Mouse (Mus musculus) forebrain, embryonic 16.5 days (tissue): ENCODE measurements around the gene Dnajc7. TPM values are rescaled to one million over a fixed set of nuclear protein-coding genes. Genes with fewer than 3 reads are reported as not detected.

Experiments used
- ATAC-seq: fragments of 200-750 bp; cut with Nextera tagmentation; 2 replicates; pipeline ENCODE4 v1.8.0; 2017; ENCODE audit warnings: mild to moderate bottlenecking, moderate library complexity
- H3K27ac ChIP-seq: fragments of 300-500 bp; sonication (generic); 2 replicates; pipeline ENCODE4 v1.5.1; 2014; ENCODE audit warnings: low read length, control low read depth
- H3K27me3 ChIP-seq: fragments of 300-500 bp; sonication (generic); replicated peaks from 2 replicates; pipeline ENCODE4 v1.6.1; 2014; ENCODE audit warnings: low read length; ENCODE audit not compliant: control insufficient read depth, insufficient read depth
- H3K36me3 ChIP-seq: fragments of 300-500 bp; sonication (generic); 2 replicates; pipeline ENCODE4 v1.6.1; 2014; ENCODE audit not compliant: control insufficient read depth, insufficient read depth
- H3K4me1 ChIP-seq: fragments of 300-500 bp; sonication (generic); replicated peaks from 2 replicates; pipeline ENCODE4 v1.6.1; 2014; ENCODE audit warnings: low read length; ENCODE audit not compliant: control insufficient read depth, insufficient read depth
- H3K4me2 ChIP-seq: fragments of 300-500 bp; sonication (generic); 2 replicates; pipeline ENCODE4 v1.6.1; 2014; ENCODE audit warnings: mild to moderate bottlenecking, low read length, control low read depth
- H3K4me3 ChIP-seq: fragments of 300-500 bp; sonication (generic); replicated peaks from 2 replicates; pipeline ENCODE4 v1.5.1; 2014; ENCODE audit warnings: mild to moderate bottlenecking, low read length, control low read depth
- H3K9ac ChIP-seq: fragments of 300-500 bp; sonication (generic); replicated peaks from 2 replicates; pipeline ENCODE4 v1.6.1; 2014; ENCODE audit warnings: low read depth, low read length, control low read depth
- H3K9me3 ChIP-seq: fragments of 300-500 bp; sonication (generic); 2 replicates; pipeline ENCODE4 v1.6.1; 2016; ENCODE audit warnings: low read length; ENCODE audit not compliant: control insufficient read depth
- WGBS: fragments of 180-500 bp; shearing (Covaris S2); extraction: QIAGEN DNeasy Blood & Tissue Kit; methylation state at CpG from one replicate; pipeline ENCODE4 v1.1.7; 2014; 5-methylcytosine and 5-hydroxymethylcytosine counted together
- polyA plus RNA-seq: library from polyadenylated mRNA; unstranded; fragments of >200 nt; fragmentation: Nextera tagmentation; extraction: Ambion mirVana; gene quantifications from 2 replicates; pipeline ENCODE4 v1.2.1, GENCODE M21; 2015

Dnajc7 gene
- polyA plus RNA-seq, 1 experiment from 2014 or later, result 326 TPM

DNA sequence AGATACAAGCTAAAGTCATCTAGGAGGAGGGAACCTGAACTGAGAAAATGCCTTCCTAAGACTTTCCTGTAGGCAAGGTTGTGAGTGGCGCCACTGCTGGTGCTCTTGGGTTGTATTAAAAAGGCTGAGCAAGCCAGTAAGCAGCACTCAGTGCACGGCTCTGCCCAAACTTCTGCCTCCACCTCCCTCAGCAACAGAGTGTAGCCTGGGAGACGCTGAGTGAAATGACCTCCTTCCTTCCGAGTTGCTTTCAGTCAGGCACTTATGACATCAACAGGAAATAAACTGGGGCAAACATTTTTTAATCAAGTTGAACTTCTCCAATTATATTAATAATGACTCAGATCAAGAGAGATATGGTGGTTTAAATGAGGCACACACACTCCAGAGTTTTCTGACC lies 11.2 kb downstream of the Dnajc7 start:
- Histone ChIP-seq H3K9ac (no peak overlapping the region), H3K9me3 (no peaks in the 10 kb centered on the region), H3K27ac (no peak overlapping the region), H3K27me3 (no peaks in the 10 kb centered on the region), H3K4me2 (no peak overlapping the region), H3K36me3 (0 out of 2 replicates have a peak, but pooled peaks cover 4% of the 10 kb centered on the region), H3K4me1 (peaks cover 17% of the 10 kb centered on the region), H3K4me3 (no peak overlapping the region)
- ATAC-seq, result no peak
- WGBS, result 75% methylated on average over 4 of the region's 4 CpGs

DNA sequence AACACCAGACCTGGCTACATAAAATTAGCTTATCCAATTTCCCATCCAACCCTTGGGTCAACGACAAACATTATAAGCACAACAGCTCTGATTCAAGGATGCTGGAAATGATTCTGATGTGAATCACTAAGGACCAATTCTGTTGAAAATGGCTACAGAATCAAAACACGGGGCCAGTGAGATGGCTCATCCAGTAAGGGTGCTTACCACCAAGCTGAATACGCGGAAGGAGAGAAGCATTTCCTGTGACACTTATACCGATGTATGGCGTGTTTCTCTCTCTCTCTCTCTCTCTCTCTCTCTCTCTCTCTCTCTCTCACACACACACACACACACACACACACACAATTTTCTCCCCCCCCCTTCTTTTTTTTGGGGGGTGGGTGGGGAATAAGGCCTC lies 12.8 kb downstream of the Dnajc7 start:
- no peak overlapping the region for H3K4me3 ChIP-seq
- no peaks in the 10 kb centered on the region for H3K27me3 ChIP-seq
- 0 out of 2 replicates have a peak, but pooled peaks cover 4% of the 10 kb centered on the region for H3K36me3 ChIP-seq
- H3K9ac ChIP-seq, result no peak overlapping the region
- no peaks in the 10 kb centered on the region for H3K9me3 ChIP-seq
- no peak overlapping the region for H3K4me2 ChIP-seq
- no peak overlapping the region for H3K27ac ChIP-seq
- H3K4me1 ChIP-seq, result peaks cover 21% of the 10 kb centered on the region
- ATAC-seq, result no peak
- WGBS, result 95% methylated on average over 6 of the region's 6 CpGs

DNA sequence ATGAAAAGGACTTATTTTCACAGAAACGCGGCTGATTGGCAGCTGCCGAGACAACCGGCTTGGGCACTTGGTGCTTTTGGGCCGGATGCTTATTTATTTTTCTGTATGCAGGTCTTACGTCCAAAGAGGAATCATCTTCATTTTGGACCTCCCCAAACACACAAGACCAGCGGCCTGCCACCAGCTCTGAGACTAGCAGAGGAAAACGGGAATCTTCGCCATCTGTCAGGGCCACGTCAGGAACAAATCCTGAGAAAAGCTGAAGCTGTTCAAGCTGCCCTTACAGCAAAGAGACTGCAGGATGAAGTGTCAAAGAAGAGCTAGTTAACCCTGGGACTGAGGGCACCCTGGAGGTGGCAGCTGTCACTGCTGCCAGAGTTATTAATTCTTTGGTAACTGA lies 14.5 kb downstream of the Dnajc7 start:
- ATAC-seq, result no peak
- Histone ChIP-seq H3K9ac (no peak overlapping the region), H3K4me3 (no peak overlapping the region), H3K4me1 (peaks cover 21% of the 10 kb centered on the region), H3K27me3 (no peaks in the 10 kb centered on the region), H3K9me3 (no peaks in the 10 kb centered on the region), H3K4me2 (no peak overlapping the region), H3K27ac (no peak overlapping the region), H3K36me3 (peaks cover 8% of the 10 kb centered on the region)
- WGBS, result 73% methylated on average over 10 of the region's 10 CpGs

DNA sequence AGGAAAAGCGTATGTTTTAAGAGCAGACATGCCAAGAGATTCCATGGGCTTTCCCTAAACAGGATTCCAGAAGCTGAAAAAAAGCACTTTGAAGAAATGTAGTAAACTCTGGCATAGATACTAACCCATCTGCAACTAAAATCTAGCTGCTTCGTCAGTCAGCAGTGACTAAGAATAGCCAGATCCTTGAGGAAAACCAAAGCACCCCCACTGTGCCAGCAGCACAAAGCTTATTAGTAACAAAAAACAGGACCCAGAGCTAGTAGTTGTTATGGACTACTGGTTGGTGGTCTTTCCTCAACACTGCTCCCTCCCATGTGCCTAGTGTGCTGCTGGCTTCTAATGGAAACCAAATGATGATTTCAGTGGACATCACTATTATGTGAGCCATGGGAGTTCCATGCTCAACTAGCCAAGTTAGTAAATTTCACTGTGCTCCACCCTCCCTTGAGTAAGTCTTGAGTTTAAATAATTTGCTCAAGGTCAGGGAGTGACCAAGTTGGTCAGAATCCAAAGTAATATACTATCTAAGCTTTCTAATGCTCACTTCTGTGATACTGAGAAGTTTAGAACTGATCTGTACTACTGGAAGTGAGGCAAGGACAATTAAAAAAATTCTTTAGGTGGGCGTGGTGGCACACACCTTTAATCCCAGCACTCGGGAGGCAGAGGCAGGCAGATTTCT lies 15.5 kb downstream of the Dnajc7 start:
- Histone ChIP-seq H3K4me1 (peaks cover 18% of the 10 kb centered on the region), H3K4me2 (no peak overlapping the region), H3K4me3 (no peak overlapping the region), H3K27me3 (no peaks in the 10 kb centered on the region), H3K27ac (no peak overlapping the region), H3K9ac (no peak overlapping the region), H3K36me3 (peaks cover 12% of the 10 kb centered on the region), H3K9me3 (no peaks in the 10 kb centered on the region)
- ATAC-seq, result no peak
- 73% methylated on average over 4 of the region's 4 CpGs for WGBS

DNA sequence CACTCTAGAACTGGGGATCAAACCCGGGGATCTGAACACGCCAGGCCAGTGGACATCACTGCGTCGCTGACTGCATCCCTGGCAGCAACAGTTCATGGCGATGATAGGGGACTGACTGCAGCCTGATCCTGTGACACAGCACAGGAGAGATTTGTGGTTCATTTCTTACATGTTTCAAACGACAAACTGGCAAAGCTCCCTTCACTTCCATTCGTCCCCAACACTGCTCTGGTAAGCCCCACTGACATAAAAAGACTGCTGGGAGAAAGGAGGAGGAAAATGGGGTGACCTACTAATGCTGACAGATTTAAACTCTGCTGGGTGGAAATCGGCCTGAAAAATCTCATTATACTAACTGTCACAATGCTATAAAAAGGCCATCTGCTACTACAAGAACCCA lies 16.2 kb downstream of the Dnajc7 start:
- Histone ChIP-seq H3K9me3 (no peaks in the 10 kb centered on the region), H3K27ac (peak overlapping the region; percentile 10; the same call in 1 of the 2 replicates), H3K4me1 (peaks cover 18% of the 10 kb centered on the region), H3K4me3 (no peak overlapping the region), H3K36me3 (peaks cover 15% of the 10 kb centered on the region), H3K9ac (no peak overlapping the region), H3K27me3 (no peaks in the 10 kb centered on the region), H3K4me2 (no peak overlapping the region)
- 76% methylated on average over 8 of the region's 8 CpGs for WGBS
- ATAC-seq, result no peak

DNA sequence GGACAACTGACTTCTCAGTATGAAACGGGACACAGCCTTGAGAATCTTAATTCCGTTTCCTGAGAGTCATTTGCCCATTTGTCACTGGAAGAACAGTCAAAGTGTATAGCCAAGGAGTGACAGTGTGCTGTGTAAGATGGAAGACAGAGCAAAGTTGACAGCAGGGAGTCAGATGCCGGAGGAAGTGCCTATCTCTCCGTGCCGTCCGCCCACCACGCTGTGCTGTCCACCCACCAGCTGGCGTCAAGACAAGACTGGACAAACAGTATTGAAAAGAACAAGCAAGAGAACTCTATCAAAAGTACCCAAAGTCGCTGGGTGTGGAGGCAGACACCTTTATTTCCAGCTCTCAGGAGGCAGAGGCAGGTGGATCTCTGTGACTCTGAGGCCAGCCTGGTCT lies 16.8 kb downstream of the Dnajc7 start:
- Histone ChIP-seq H3K4me2 (no peak overlapping the region), H3K36me3 (peaks cover 16% of the 10 kb centered on the region), H3K4me1 (peaks cover 18% of the 10 kb centered on the region), H3K9ac (no peak overlapping the region), H3K27me3 (no peaks in the 10 kb centered on the region), H3K4me3 (no peak overlapping the region), H3K9me3 (no peaks in the 10 kb centered on the region), H3K27ac (no peak overlapping the region)
- WGBS, result 95% methylated on average over 9 of the region's 9 CpGs
- ATAC-seq, result no peak

DNA sequence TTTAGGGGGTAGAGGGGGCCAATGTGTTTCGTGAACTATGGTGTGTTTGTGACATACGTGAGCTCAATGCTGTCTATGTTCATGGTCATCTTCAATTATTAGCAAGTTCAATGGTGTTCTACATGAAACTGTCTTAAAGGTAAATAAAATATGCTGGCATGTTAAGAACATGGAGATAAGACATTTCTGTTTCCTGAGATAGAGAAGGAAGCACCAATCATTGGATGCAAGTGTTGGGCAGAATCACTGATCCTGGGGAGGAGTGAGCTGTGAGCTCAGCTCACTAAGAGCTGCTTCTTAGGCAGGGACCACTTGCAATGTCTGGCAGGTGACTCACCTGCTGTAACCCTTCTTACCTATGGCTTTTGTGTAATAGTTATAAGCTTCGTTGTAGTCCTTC lies 18.6 kb downstream of the Dnajc7 start:
- ATAC-seq, result no peak
- Histone ChIP-seq H3K36me3 (peaks cover 31% of the 10 kb centered on the region), H3K27ac (no peak overlapping the region), H3K4me3 (no peak overlapping the region), H3K9me3 (no peaks in the 10 kb centered on the region), H3K4me2 (no peak overlapping the region), H3K27me3 (no peaks in the 10 kb centered on the region), H3K9ac (no peak overlapping the region), H3K4me1 (peaks cover 15% of the 10 kb centered on the region)
- WGBS, result 94% methylated on average over 3 of the region's 3 CpGs

DNA sequence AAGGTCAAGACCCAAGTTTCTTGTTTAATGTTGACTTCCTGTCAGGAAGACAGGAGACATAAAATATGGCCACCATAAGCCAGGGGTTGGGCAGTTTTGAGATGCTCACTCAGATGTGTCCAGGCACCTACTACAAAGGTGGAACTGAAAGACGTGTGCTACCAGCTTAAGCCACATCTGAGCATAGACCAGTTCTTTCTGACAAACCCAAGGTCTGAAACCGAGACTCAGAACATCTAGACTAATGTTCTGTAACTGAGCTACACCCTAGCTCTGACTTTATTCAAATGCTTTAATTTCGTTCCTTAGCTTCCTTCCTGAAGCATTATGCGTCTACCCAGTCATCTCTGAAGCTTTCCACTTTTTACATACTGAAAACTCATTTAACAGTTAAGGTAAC lies 21.9 kb downstream of the Dnajc7 start:
- Histone ChIP-seq H3K36me3 (peaks cover 39% of the 10 kb centered on the region), H3K27ac (no peak overlapping the region), H3K27me3 (no peaks in the 10 kb centered on the region), H3K4me2 (no peak overlapping the region), H3K9me3 (no peaks in the 10 kb centered on the region), H3K9ac (no peak overlapping the region), H3K4me1 (no peaks in the 10 kb centered on the region), H3K4me3 (no peak overlapping the region)
- no peak for ATAC-seq
- 91% methylated on average over 4 of the region's 4 CpGs for WGBS

DNA sequence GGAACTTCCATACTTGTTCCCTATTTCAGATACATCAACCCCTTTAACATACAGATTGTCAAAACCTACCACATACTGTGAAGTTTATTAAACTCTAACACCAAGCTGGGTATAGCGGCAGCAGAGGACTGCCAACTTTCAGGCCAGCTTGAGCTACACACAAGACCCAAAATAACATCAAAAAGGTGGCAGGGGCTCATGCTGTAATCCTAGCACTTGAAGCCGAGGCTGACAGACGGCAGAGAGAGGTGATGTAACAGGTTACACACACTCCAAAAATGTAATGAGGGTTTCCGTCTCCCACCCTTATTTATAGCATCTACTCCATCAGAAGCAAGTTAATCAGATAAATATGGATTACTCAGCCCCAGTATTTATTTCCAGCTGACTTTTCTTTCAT lies 24.4 kb downstream of the Dnajc7 start:
- no peaks in the 10 kb centered on the region for H3K4me1 ChIP-seq
- H3K36me3 ChIP-seq, result peaks cover 48% of the 10 kb centered on the region
- 72% methylated on average over 4 of the region's 4 CpGs for WGBS
- H3K27ac ChIP-seq, result no peak overlapping the region
- H3K27me3 ChIP-seq, result no peaks in the 10 kb centered on the region
- no peak overlapping the region for H3K4me3 ChIP-seq
- no peak for ATAC-seq
- no peak overlapping the region for H3K9ac ChIP-seq
- no peak overlapping the region for H3K4me2 ChIP-seq
- no peaks in the 10 kb centered on the region for H3K9me3 ChIP-seq

DNA sequence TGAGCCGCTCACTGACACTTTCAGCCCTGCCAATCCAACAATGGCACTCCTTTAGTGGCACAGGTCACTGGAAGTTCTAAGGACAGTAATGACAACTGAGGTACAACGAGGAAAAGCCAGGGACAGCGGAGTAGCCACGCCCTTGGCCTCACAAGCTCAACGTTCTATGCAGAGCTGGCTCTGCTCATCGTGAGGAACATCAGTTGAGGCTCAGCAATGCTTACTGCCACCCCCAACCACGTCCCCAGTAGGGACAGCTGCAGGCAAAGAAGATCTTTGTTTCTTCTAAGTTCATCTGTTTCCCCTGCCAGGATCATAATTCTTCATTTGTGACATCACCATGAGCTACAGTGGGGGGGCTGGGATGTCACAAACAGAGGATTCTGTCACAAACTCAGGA lies 25.4 kb downstream of the Dnajc7 start:
- no peak overlapping the region for H3K4me2 ChIP-seq

More for the DNA sequence above, 25.4 kb downstream of the Dnajc7 start:
- Histone ChIP-seq H3K4me1 (no peaks in the 10 kb centered on the region), H3K9me3 (no peaks in the 10 kb centered on the region), H3K4me3 (no peak overlapping the region), H3K36me3 (peaks cover 48% of the 10 kb centered on the region), H3K27ac (no peak overlapping the region), H3K9ac (no peak overlapping the region), H3K27me3 (no peaks in the 10 kb centered on the region)
- ATAC-seq, result no peak
- WGBS, result 92% methylated on average over 7 of the region's 7 CpGs
